Mouse (Mus musculus) lung, embryonic 16.5 days (tissue): ENCODE results near the gene Gas8. TPM values are rescaled to one million over a fixed set of nuclear protein-coding genes. Genes with fewer than 3 reads are reported as not detected.
"Not testable (repeated sequence)": the region's sequence is repeated elsewhere in the genome, so short reads cannot be mapped to it uniquely, and the experiment has no call there.

Source experiments
- ATAC-seq: fragments of 200-750 bp; cut with Nextera tagmentation; 2 replicates; pipeline ENCODE4 v1.8.0; 2017; ENCODE audit warnings: low read depth, mild to moderate bottlenecking, moderate library complexity
- H3K27ac ChIP-seq: fragments of 300-500 bp; sonication (generic); 2 replicates; pipeline ENCODE4 v1.5.1; 2014; ENCODE audit warnings: mild to moderate bottlenecking, control low read depth, low read length
- H3K27me3 ChIP-seq: fragments of 300-500 bp; sonication (generic); 2 replicates; pipeline ENCODE4 v1.6.1; 2014; ENCODE audit warnings: low read depth, low read length, mixed read lengths; ENCODE audit not compliant: control insufficient read depth, insufficient read depth
- H3K36me3 ChIP-seq: fragments of 300-500 bp; sonication (generic); 2 replicates; pipeline ENCODE4 v1.6.1; 2014; ENCODE audit warnings: low read length; ENCODE audit not compliant: control insufficient read depth, insufficient read depth
- H3K4me1 ChIP-seq: fragments of 300-500 bp; sonication (generic); replicated peaks from 2 replicates; pipeline ENCODE4 v1.6.1; 2014; ENCODE audit warnings: low read length, mixed read lengths; ENCODE audit not compliant: control insufficient read depth, insufficient read depth
- H3K4me2 ChIP-seq: fragments of 300-500 bp; sonication (generic); 2 replicates; pipeline ENCODE4 v1.6.1; 2014; ENCODE audit warnings: low read depth, low read length, control low read depth
- H3K4me3 ChIP-seq: fragments of 300-500 bp; sonication (generic); 2 replicates; pipeline ENCODE4 v1.5.1; 2014; ENCODE audit warnings: mild to moderate bottlenecking, low read length, control low read depth
- H3K9ac ChIP-seq: fragments of 300-500 bp; sonication (generic); 2 replicates; pipeline ENCODE4 v1.6.1; 2014; ENCODE audit warnings: low read length, control low read depth
- H3K9me3 ChIP-seq: fragments of 300-500 bp; sonication (generic); 2 replicates; pipeline ENCODE4 v1.6.1; 2016; ENCODE audit warnings: low read length; ENCODE audit not compliant: control insufficient read depth
- WGBS: fragments of 180-500 bp; shearing (Covaris S2); extraction: QIAGEN DNeasy Blood & Tissue Kit; methylation state at CpG from one replicate; pipeline ENCODE4 v1.1.7; 2014; 5-methylcytosine and 5-hydroxymethylcytosine counted together
- polyA plus RNA-seq: library from polyadenylated mRNA; unstranded; fragments of >200 nt; fragmentation: Nextera tagmentation; extraction: Ambion mirVana; gene quantifications from 2 replicates; pipeline ENCODE4 v1.2.1, GENCODE M21; 2015

Gene Gas8
- polyA plus RNA-seq, 1 experiment from 2014 or later: 28.9 TPM

- Histone ChIP-seq H3K4me2 (no peak overlapping the region), H3K27ac (no peak overlapping the region), H3K36me3 (peaks cover 22% of the 10 kb centered on the region; the same call in 1 of the 2 replicates), H3K9me3 (no peaks in the 10 kb centered on the region), H3K4me1 (no peaks in the 10 kb centered on the region), H3K4me3 (no peak overlapping the region), H3K27me3 (0 out of 2 replicates have a peak, but pooled peaks cover 2% of the 10 kb centered on the region), H3K9ac (no peak overlapping the region)
- ATAC-seq: no peak
- WGBS: 90% methylated on average over 9 of the region's 9 CpGs
These were observed 17.8 kb downstream of the Gas8 start for GRCm38 (mm10) chr8:123536242-123536989.

DNA sequence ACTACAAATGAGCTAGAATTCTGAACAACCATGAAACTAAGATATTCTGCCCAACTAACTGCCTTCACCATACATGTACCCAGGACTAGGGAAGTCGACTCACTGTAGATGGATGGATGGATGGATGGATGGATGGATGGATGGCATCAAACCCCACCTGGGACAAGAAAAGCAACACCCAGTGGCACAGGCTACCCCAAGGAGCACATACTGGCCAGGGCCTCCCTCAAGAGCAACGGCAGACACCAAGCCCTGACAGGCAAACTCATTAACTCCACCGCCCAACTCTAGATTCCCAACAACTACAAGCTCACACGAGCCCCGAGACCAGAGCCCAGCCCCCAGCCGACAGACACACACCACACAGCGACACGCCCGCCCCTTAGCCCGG is 18.4 kb downstream of the Gas8 start:
- 0 out of 2 replicates have a peak, but pooled peaks have one; percentile 17 for ATAC-seq
- 25% methylated on average over 7 of the region's 10 CpGs for WGBS
- no peak overlapping the region for H3K4me3 ChIP-seq

DNA sequence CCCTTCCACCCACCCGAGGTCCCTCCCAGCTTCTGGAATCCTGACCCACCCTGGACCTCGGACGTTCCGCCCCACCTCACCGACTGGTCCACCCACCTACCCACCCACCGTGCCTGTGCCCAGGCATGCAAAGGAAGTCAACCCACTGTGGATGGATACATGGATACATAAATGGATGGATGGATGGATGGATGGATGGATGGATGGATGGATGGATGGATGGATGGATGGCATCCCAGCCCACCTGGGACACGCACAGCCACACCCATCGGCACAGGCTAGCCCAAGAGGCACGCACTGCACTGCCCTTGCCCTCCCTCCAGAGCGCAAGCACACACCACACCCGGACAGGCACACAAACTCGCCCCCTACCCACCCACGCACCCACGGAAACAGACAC is 19.0 kb downstream of the Gas8 start:
- not testable (repeated sequence) for H3K9me3 ChIP-seq, H3K4me1 ChIP-seq, H3K27ac ChIP-seq, ATAC-seq, H3K4me3 ChIP-seq, H3K27me3 ChIP-seq, H3K4me2 ChIP-seq, H3K9ac ChIP-seq
- WGBS: 78% methylated on average over 3 of the region's 14 CpGs
- peaks cover 17% of the 10 kb centered on the region; the same call in 1 of the 2 replicates for H3K36me3 ChIP-seq

More for the DNA sequence above, 18.4 kb downstream of the Gas8 start:
- Histone ChIP-seq H3K36me3 (peaks cover 19% of the 10 kb centered on the region; the same call in 1 of the 2 replicates), H3K9ac (no peak overlapping the region), H3K4me1 (no peaks in the 10 kb centered on the region), H3K27me3 (0 out of 2 replicates have a peak, but pooled peaks cover 2% of the 10 kb centered on the region), H3K9me3 (no peaks in the 10 kb centered on the region), H3K27ac (no peak overlapping the region), H3K4me2 (no peak overlapping the region)

DNA sequence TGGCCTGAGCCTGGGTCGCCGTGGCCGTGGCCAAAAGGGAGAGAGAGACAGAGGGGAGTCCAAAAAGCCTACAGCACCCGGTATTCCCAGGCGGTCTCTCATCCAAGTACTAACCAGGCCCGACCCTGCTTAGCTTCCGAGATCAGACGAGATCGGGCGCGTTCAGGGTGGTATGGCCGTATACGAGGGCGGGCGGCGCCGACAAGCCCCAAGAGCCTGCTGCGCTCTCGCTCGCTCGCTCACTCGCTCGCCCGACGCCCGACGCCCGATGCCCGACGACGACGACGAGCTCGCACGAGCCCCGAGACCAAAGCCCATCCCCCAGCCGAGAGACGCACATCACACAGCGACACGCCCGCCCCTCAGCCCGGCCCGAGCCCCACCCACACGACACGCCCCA is 45.6 kb downstream of the Gas8 start:
- H3K9ac ChIP-seq, H3K27me3 ChIP-seq, H3K9me3 ChIP-seq, H3K36me3 ChIP-seq, H3K27ac ChIP-seq, H3K4me3 ChIP-seq, H3K4me2 ChIP-seq, ATAC-seq, H3K4me1 ChIP-seq: not testable (repeated sequence)
- WGBS: no CpG with 5 or more reads among the region's 45 CpGs

DNA sequence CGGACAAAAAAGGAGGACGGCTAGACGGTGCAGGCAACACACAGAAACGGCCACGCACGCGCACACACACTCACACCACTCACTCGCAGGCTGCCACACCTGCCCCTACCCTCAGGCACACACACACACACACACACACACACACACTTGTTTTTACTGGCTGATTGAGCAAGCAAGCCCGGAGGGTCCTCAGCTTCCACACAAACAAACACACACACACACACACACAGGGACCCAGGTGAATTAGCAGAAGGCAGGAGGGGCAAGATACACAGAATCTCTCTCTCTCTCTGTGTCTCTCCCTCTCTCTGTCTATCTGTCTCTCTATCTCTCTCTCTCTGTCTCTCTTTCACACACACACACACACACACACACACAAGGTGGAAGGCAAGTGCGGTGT is 56.8 kb downstream of the Gas8 start:
- H3K27ac ChIP-seq, H3K9me3 ChIP-seq, ATAC-seq, H3K27me3 ChIP-seq, H3K4me1 ChIP-seq, H3K9ac ChIP-seq, H3K4me3 ChIP-seq, H3K36me3 ChIP-seq, H3K4me2 ChIP-seq: not testable (repeated sequence)
- 78% methylated on average over 1 of the region's 10 CpGs for WGBS

Other genes with a start within 250 kb of the Gas8 start
- 23.4 and 29.4 TPM in 2 replicates for gene Fanca, start 200.3 kb upstream of the Gas8 start, polyA plus RNA-seq
- 0.96 and 1.2 TPM in 2 replicates for gene Spire2, start 186.1 kb upstream of the Gas8 start, polyA plus RNA-seq
- gene Tcf25, start 145.1 kb upstream of the Gas8 start, polyA plus RNA-seq: 149 TPM in 2 replicates
- gene Mc1r, start 111.7 kb upstream of the Gas8 start, polyA plus RNA-seq: not detected in 2 replicates
- 5.8 and 11.0 TPM in 2 replicates for gene Tubb3, start 107.4 kb upstream of the Gas8 start, polyA plus RNA-seq
- 26.3 and 28.0 TPM in 2 replicates for gene Def8, start 95.3 kb upstream of the Gas8 start, polyA plus RNA-seq
- gene Afg3l1, start 40.9 kb upstream of the Gas8 start, polyA plus RNA-seq: 48.3 and 53.6 TPM in 2 replicates
- gene Dbndd1, start 3.4 kb upstream of the Gas8 start, polyA plus RNA-seq: 1.5 and 1.9 TPM in 2 replicates
- 7.8 and 8.3 TPM in 2 replicates for gene Rhou, start 135.1 kb downstream of the Gas8 start, polyA plus RNA-seq